Mouse (Mus musculus): ENCODE results near the gene Map3k20.

Gene Map3k20

DNA sequence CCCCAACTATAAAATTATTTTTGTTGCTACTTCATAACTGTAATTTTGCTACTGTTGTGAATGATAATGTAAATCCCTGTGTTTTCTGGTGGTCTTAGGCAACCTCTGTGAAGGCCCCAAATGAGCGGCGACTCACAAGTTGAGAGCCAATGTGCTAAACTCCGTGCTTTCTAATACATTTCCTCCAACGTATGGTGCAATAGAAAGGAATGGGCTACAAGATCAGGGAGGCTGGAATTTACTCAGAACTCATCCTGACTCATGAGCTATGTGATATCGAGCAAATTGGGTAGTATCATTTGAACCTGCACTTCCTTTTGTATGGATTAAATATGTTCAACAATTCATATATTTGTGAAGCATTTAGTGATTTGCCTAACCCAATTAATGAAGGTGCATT lies 4.9 kb upstream of the Map3k20 start:
- no peak for DNase-seq (ENCODE audit: low read depth, low spot score)

DNA sequence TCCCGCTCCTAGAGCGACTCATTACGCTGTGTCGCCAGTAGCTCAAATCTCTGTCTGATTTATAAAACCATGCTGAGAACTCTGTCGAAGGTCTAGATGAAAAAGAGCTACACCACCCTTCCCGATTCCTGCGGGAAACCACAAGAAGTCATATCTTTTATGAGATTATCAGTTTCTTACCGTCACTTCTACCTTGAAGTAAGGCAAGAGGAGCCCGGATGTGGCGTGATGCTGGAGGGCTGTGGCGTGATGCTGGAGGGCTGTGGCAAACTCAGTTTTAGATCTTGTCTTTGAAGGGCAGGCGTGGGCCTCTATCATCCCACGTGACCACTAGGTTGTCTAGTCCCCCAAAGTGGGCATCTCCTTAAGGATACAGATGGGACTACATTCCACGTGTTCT lies 3.5 kb upstream of the Map3k20 start:
- DNase-seq (ENCODE audit: low read depth, low spot score), result no peak

DNA sequence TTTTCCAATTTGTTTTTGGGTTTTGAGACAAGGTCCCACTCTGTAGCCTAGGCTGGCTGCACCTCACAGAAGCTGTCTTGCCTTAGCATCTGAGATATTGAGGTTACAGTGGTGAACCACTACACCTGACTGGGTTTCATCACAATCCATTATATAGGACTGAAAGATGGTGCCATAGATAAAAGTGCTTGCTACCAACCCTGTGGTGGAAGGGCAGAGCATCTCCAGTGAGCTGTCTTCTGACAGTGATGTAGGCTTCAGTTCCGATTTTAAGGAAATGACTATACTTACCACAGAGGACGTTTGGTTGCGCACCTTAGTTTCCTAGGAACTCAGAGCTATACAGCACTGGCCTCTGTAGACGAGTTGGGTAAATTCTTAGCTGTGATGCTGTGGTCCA lies 2.7 kb upstream of the Map3k20 start:
- DNase-seq (ENCODE audit: low read depth, low spot score), result no peak

DNA sequence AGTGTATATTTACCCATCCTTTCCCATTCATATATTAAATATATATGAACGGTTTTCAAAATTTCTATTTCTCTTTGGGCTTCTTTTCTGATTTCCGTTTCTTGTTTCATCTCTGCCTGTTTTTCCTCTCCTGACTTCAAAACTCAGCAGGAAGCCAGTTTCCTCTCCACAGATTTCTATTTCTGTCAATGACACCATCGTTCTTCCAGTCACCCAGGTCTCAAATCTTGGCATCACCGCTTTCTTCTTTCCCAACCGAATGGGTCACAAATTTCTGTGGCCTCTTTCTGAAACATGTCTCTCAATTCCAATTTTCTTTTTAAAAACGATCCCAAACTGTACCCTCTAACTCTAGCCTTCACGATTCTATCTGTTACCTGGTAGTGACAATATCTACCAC lies 748 bp upstream of the Map3k20 start:
- no peak for DNase-seq (ENCODE audit: low read depth, low spot score)

DNA sequence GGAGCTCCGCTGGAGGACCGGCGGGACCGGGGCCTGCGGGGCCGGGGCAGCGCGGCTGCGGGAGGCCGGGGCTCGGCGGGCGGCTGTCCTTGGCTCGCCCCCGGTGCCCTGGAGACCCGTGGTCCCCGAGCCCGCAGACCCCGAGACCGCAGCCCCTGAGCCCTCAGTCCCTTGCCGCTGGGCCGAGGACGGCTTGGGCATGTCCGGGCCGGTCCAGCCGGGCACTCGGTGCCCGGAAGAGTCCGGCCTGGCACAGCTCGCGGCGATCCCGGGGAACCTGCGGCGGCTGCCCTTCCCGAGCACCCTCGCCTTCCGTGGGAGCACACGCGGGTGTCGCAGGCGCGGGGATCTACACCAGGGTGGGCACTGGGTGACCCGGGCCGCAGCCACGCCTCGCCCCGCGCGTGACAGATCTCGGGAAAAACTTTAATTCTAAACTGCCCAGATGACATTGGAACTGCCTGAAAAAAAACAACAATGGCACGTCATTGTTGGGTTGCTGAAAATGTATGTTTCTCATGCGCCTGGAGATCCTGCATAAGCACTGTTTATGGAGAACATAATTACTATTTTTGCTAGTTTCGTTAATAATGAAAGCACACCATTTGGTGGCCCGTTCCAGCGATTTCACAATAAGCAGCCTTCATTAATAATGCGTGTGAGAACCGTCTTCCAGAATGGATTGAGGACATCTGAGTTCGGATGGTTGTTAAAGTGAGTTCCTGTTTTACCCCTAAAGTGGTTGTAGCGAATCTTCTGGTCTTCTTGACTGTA lies 638 bp downstream of the Map3k20 start:
- peak; percentile 12 for DNase-seq (ENCODE audit: low read depth, low spot score)

DNA sequence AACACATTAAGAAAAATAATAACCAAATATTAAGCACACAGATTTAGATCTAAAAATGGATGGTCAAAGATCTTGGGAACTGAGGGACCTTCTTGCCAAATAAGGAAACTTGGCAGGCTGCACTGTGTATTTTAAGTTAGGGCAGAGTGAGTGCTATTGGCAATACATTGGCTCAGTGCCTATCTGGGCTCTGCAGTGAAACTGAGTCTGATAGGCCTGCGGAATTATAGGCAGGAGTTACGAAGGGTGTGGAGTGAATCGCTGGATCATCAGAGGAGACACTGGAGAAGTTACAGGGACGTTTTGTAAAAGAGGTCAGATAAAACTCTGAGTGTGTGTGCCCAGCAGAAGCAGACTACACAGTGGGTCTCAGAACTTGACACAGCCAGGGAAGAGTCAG lies 1.7 kb downstream of the Map3k20 start:
- DNase-seq (ENCODE audit: low read depth, low spot score), result no peak

DNA sequence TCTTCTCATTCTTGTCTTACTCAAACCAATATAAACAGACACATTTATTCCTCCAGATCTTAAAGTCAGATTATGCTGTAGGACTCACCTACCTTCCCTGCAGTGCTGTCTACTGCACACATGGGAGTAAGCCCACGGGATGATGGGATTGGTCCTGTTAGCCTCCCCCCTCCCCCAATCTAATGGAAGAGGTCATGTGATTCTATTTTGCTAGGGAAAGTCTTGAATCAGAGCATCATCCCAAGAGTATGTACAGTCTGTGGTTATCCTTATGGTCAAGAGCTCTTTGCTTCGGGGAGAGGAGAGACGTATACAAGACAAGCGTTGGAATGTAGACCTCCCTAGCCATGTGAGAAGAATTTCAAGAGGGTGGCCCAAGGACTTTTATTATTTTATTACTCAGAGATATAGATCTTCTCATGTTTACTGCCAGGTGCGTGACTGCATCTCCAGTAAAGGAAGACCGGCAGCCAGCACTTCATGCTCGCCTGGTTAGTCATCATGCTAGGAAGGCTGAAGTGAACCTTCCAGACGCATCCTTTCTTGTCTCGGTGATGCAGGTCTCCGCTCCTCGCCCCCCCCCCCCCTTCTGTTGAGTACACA lies 3.6 kb downstream of the Map3k20 start:
- DNase-seq (ENCODE audit: low read depth, low spot score), result no peak

DNA sequence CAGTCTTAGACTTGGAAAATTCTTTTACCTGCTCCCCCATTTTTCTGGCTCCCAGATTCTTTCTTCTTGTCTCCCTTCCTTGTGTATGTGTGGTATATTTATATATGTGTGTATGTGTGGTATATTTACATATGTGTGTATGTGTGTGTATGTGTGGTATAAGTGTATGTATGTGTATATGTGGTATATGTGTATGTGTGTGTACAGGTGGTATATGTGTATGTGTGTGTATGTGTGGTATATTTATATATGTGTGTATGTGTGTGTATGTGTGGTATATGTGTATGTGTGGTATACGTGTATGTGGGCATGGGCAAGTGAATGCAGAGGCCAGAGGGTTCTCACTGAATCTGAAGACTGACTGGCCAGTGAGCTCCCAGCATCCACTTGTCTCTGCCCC lies 5.7 kb downstream of the Map3k20 start:
- DNase-seq (ENCODE audit: low read depth, low spot score), result no peak

DNA sequence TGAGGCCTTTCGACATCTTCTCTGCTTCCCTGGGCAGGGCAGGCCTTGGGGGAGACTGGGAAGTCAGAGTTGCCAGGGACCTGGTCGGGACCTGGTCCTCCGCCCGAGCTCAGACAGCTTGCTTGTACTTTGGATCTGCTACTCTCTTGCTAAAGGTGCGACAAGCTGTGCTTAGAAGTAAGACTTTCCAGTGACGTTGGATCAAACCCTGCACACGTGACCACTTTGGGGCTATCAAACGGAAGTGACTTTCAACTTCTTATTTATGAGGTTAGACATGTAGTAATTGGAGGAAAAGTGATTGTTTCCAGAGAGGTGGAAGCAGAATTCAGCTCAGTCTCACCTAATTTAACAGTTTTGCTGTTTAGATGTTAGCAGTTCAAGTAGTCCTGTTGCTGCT lies 7.1 kb downstream of the Map3k20 start:
- DNase-seq (ENCODE audit: low read depth, low spot score), result no peak

DNA sequence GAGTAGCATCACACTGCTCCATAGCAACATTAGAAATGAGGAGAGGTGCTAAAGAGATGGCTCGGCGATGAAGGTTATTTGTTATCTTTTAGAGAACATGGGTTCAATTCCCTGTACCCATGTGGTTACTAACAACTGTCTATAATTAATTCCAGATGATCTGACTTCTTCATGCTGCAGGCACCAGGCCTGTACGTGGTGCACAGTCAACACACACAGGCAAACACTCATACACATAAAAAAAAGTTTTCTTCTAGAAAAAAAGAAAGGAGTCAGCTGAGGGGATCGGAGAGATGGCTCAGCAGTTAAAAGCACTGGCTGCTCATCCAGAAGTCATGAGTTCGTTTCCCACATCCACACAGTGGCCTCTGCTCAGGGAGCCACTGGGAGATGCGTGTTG lies 9.6 kb downstream of the Map3k20 start:
- DNase-seq (ENCODE audit: low read depth, low spot score), result no peak

DNA sequence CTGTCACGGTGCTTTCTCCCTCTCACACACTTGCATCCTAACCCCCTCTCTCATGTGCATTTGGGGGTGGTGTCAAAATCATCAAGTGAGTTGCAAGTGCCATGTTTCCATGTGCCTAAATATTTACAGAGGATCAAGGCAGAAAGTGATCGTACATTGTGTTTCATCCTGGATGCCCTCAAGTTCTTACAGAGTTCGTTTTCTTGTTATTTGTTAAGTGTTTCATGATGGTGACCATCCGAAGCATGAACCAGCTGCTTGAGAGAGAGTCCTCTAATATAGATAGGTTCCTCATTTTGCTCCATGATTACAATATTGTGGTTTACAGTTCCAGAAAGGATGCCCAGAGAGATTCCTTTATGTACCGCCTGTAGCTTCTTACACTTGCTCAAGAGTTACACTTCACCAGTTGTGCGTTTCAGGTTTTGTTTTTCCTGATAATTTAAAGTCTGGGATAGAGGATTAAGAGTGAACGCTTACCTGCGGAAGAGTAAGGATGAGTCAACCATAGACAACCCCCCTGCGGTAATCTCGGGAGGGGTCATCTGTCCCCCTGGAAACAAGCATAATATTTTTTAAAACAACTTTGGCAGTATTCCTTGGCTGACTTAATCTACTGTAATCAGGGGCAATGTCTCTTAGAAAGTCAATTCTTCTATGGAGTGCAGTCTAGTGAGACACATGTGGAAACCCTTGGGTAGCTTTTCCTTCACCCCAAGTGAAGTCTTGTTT lies 11.7 kb downstream of the Map3k20 start:
- DNase-seq (ENCODE audit: low read depth, low spot score), result no peak

DNA sequence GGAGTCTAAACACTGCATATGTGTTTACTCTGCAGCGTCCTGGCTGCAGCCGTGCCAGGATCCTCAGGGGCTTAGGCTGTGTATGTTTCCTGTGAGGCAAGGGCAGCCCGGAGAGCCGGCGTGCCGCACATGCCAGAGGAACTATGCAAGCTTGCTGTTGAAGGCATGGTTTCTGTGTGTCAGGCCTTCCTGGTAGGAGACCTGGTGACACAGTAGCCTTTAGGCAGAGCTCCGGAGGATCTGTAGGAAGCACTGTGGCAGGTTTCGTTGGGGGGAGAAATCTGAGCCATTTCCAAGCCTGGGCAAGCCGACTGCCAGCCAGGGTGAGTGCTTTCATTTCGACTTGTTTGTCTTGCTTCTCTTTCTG lies 12.3 kb downstream of the Map3k20 start:
- DNase-seq (ENCODE audit: low read depth, low spot score), result peak; percentile 24

DNA sequence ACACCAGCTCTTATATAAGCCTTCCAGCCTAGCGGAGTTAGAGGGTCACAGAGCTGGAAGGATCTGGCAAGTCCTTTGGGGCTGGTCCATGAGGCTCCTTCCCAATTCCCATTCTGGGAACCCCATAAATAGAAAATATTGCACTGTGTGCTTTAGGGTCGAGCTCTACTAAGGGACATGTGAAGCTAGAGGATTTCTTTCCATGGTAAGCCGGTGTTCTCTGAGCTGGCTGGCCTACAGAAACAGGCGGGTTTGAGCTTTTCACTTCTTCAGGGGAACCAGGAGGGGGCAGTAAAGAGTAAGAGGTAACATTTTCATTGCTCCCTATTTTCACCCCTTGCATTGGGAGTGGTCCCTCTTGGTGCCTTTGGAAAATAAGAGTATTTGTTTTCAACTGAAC lies 13.0 kb downstream of the Map3k20 start:
- DNase-seq (ENCODE audit: low read depth, low spot score), result peak; percentile 61

DNA sequence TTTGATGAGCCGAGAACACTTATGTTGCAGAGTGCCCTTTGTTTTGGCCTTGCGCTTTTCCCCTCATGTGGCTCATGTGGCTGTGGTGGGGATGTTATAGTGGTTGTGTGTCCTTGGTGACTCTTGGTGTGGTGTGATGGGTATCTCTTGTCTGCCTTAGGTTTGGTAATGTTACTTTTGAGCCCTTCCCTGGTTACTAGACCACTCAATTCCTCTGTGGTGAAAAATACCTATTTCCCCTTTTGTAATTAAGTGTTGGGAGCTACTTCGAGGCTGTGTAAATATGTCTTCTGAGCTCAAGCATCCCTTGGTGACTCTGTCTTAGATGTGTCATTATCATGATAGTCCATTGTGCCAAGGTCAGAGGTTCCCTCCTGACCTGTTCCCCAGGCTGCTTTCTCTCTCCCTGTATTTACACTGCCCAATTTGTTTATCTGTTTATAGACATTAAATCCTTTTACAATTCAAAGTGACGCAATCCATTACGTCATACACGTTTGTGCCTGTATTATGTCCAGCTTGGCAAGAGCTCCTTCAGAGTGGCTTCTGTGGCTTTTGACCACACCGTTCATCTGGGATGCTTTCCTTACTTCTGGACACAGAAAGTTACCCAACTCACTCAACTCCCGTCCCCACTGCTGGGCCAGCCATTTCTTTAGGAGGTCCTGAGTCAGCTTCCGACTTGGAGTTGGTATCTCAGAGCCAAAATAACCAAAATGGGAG lies 15.9 kb downstream of the Map3k20 start:
- no peak for DNase-seq (ENCODE audit: low read depth, low spot score)

DNA sequence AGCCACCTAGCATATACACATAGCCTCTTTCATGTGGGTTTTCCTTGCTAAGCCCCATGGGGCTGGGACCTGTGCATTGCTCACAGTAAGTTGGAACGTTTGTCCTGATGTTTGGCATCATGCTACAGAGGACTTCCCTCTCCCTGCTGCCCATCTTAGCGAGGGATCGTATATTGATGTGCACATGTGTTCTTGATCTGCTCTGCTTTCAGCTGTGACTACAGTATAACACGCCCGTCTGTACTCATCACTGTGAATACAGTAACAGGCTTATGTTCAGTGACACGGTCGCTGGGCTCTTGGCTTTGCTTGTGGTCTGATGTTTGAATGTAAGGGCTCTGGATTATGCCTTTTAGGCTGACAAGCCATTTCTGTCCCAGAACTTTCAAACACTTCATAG lies 20.3 kb downstream of the Map3k20 start:
- no peak for DNase-seq (ENCODE audit: low read depth, low spot score)

DNA sequence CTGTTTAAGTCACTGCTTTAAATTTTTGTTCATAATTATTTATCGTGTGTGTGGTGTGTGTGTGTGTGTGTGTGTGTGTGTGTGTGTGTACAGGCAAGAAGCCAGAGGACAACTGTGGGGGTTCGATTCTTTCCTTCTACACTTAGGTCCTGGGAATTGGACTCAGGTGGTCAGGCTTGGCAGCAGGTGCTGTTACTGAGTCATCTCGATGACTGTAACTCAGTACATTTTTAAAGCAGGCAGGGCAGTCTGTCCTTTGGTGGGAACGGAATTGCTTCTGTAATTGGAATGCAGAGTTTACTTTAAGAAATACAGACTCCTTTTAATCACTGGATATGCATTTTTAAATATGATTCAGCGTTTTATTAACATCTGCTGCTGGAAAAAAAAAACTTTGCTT lies 22.9 kb downstream of the Map3k20 start:
- no peak for DNase-seq (ENCODE audit: low read depth, low spot score)

DNA sequence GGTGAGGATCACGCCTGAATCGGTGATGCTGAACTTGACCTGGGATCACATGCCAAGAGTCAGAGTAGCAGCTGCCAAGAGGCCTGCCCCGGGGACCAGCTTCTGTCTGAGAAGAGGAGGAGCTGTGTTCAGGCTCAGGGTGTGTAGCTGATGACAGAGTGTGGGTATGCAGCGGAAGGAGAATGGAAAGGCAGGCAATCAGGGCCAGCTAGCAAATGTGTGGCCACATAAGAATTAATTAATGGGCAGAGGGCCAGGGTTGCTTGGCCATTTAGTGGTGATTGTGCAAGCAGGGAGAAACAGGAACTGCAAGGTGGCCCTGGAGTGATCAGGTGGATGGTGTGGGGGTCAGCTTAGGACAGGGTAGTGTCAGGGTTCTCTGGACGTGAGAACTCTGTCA lies 23.5 kb downstream of the Map3k20 start:
- DNase-seq (ENCODE audit: low read depth, low spot score), result no peak

DNA sequence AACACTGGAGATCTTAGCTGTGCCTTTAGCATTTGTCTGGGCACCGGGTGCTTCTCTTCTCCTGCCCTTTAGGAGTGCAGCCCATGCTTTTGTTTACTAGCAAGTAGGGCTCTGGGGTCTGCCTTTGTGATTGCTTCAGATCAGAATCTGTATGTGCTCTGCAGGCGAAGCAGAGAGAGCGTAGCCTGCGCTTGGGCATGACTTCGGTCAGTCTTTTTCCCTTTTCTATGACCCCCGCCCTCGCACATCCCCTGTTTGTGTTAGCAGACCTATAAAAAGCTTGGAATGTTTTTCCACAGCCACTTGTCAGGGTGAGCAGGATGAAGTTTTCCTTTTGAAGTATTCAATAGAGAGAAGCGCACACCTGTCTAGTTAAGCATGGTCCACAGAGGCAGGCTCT lies 26.0 kb downstream of the Map3k20 start:
- DNase-seq (ENCODE audit: low read depth, low spot score), result no peak

DNA sequence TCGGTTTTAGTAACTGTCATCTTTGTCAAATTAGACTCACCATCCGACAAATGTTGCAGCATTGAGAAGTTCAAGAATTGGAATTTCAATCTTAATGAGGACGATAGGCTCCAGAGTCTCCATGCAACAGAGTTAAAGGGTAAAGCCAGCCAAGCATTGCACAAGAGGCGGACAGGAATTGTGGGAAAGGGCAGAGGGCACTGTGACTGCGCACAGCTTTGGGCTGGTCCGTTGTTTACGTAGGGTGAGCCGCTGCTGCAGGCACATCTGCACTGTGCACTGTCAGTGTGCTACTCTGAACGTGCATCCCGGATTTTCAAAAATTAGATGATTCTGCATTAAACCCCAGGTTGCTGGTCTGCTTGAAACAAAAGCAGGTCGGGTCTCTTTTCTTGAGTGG lies 27.9 kb downstream of the Map3k20 start:
- DNase-seq (ENCODE audit: low read depth, low spot score), result no peak

DNA sequence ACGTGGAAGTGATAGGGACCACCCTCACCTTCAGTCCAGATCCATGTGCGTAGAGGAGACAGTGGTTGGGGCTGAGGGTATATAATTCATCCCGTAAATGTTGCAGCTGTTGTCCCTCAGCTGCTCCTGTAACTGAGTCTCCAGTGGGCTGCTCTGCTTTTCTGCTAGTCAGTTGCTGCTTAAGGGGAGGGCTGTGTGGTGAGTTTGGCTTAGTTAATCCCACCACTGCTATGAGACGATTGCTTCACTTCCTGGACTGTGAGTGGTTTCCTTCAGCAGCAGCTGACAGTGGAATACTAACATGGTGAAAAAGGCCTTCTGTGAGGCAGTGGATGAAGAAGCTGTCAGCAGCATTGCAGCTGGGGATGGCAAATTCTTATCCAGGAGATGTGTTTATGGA lies 33.0 kb downstream of the Map3k20 start:
- DNase-seq (ENCODE audit: low read depth, low spot score), result no peak

DNA sequence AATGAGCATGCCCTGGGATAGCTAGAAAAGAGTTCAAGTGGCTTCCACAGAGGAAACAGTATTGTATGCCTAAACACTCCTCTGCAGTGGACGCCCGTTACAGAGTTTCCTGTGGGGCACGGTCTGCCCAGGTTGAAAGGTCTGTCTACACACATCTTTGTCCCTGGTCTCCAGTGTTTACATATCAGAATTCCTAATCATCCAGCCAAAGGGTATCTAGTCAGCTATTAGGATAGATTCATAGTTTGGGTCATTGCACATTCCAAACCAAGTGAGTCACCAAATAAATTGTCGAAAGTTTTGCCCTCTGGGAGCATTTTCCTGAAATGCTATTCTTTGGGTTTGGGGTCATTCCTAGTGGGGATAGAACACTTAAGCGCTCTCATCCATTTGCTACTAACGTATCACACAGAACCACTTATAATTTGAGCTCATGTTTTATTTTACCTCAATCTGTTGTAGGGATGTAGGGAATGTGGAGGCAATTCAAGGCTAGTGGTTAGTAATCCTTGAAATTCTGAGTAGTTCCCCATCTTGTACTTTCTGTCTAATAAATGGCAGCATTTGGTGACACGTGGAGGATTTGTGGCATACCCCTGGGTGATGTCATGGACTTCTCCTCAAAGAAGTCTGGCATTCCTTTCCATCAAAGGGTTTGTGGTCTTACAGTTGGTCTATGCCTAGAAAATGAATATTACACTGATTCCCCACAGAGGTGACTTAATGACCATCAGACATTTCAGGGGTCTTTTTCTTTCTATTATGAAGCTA lies 33.8 kb downstream of the Map3k20 start:
- DNase-seq (ENCODE audit: low read depth, low spot score), result no peak

DNA sequence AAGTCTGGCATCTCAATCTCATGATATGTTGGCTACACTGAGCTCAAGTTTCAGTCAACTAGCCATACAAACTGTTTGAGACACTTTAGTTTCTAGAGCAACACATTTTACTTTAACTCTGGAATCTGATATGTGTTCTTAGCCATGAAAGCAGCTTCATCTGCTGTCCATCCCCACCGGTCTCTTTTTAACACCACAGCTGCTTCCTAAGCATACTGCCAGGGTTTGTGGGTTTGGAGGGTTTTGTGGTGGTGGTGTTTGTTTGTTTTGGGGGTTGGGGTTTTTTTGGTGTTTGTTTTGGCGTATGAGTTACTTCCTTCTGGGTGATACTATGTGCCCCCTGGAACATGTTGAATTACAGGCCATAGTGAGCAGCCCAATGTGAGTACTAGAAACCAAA lies 35.2 kb downstream of the Map3k20 start:
- no peak for DNase-seq (ENCODE audit: low read depth, low spot score)
